ENCODE assay signal across 24 mouse cellular contexts in the genomic region with DNA sequence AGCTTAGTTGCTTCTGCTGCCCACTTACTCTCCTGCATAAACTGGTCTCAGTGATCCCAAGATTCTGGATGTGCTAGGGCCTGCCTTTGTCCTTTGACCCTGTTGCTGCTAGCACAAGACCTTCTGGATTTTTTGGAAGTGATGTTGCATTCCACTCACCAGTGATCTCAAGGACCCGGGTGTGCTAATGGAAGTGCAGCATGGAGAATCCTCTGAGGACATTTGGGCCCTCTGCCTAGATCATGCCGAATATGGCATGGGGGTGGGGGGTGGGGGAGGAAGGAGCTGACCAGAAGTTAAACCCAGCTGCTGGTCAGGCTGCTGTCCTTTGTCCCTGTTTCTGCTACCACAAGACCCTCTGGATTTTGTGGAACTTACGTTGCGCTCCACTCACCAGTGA. TPM values are rescaled to one million over a fixed set of nuclear protein-coding genes. Genes with fewer than 3 reads are reported as not detected.
"Had no signal": no experiment of that assay in that cellular context is flagged by ENCODE, and none has a peak within 500 bp of the region (broad histone marks: within the 10 kb centered on the region; RNA-seq: fewer than 3 reads in every experiment).

No protein-coding gene starts in this region.

RNA-seq across cellular contexts. Expression of a gene that starts 14.5 kb away (rescaled TPM):
- polyA plus RNA-seq: liver, adult 2 months; liver, embryonic 12.5 days; liver, embryonic 13.5 days; liver, postnatal 0 days had no signal

RNA-seq across cellular contexts. Expression of a gene that starts 42.8 kb away (rescaled TPM):
- polyA plus RNA-seq: limb, embryonic 10.5 days; limb, embryonic 11.5 days; limb, embryonic 12.5 days; limb, embryonic 13.5 days; limb, embryonic 14.5 days; limb, embryonic 15.5 days; liver, adult 2 months; liver, embryonic 11.5 days; liver, embryonic 12.5 days; liver, embryonic 13.5 days; liver, embryonic 14.5 days; liver, embryonic 15.5 days; liver, embryonic 16.5 days; liver, postnatal 0 days; lung, adult 2 months; midbrain, embryonic 10.5 days; midbrain, embryonic 12.5 days; midbrain, embryonic 13.5 days; midbrain, embryonic 14.5 days; midbrain, embryonic 15.5 days; midbrain, embryonic 16.5 days; midbrain, postnatal 0 days; neural tube, embryonic 11.5 days; neural tube, embryonic 12.5 days had no signal
